Mouse (Mus musculus): ENCODE results near the gene Pttg1ip. TPM values are rescaled to one million over a fixed set of nuclear protein-coding genes. Genes with fewer than 3 reads are reported as not detected.

Pttg1ip gene
- 210 and 216 TPM in 2 replicates for polyA plus RNA-seq (2015; fragmentation: Nextera tagmentation; extraction: Ambion mirVana)

- 0 out of 2 replicates have a peak, but pooled peaks cover 4% of the 10 kb centered on the region for H3K36me3 ChIP-seq (ENCODE audit: insufficient read depth, low read length)
- no peaks in the 10 kb centered on the region for H3K27me3 ChIP-seq (ENCODE audit: insufficient read depth, low read length)
- peak within 1 kb of the TSS; percentile 75 for H3K4me3 ChIP-seq (replicated peaks; ENCODE audit: low read depth, low read length)
- H3K4me2 ChIP-seq (ENCODE audit: low read length), result peak within 1 kb of the TSS; percentile 85
- H3K4me1 ChIP-seq (replicated peaks; ENCODE audit: insufficient read depth, low read length), result peaks cover 21% of the 10 kb centered on the region; the same call in 1 of the 2 replicates
- TF ChIP-seq CTCF (IDR thresholded peaks at IDR 0.05; ENCODE audit: low read depth), result no peak
- ATAC-seq (replicated peaks; ENCODE audit: low FRiP score, low read depth), result peak; percentile 91
- no peaks in the 10 kb centered on the region for H3K9me3 ChIP-seq (replicated peaks; ENCODE audit: low read length)
- H3K9ac ChIP-seq (ENCODE audit: low read depth, low read length), result peak within 1 kb of the TSS; percentile 85
- peak within 1 kb of the TSS; percentile 97 for H3K27ac ChIP-seq
- peak; percentile 100 for DNase-seq (ENCODE audit: low spot score)
- WGBS, result under 1% methylated on average over 64 of the region's 64 CpGs
These were observed at the start of gene Pttg1ip for GRCm38 (mm10) chr10:77581408-77582284. Gene Pttg1ip, plus strand, starts transcription at chr10:77581720.

- 84% methylated on average over 1 of the region's 1 CpGs for WGBS
- no peak for TF ChIP-seq CTCF (IDR thresholded peaks at IDR 0.05; ENCODE audit: low read depth)
- no peak for ATAC-seq (replicated peaks; ENCODE audit: low FRiP score, low read depth)
These were observed 49.5 kb upstream of the Pttg1ip start for GRCm38 (mm10) chr10:77532020-77532413.

GRCm38 (mm10) chr10:77536727-77537126, 44.8 kb upstream of the Pttg1ip start:
- WGBS, result 50% methylated on average over 8 of the region's 8 CpGs
- DNase-seq (ENCODE audit: low spot score), result no peak
- no peak overlapping the region for H3K27ac ChIP-seq
- H3K9me3 ChIP-seq (replicated peaks; ENCODE audit: low read length), result no peaks in the 10 kb centered on the region
- H3K4me1 ChIP-seq (replicated peaks; ENCODE audit: insufficient read depth, low read length), result no peaks in the 10 kb centered on the region
- no peak overlapping the region for H3K4me2 ChIP-seq (ENCODE audit: low read length)
- no peaks in the 10 kb centered on the region for H3K36me3 ChIP-seq (ENCODE audit: insufficient read depth, low read length)
- ATAC-seq (replicated peaks; ENCODE audit: low FRiP score, low read depth), result no peak
- H3K9ac ChIP-seq (ENCODE audit: low read depth, low read length), result no peak overlapping the region
- no peak for TF ChIP-seq CTCF (IDR thresholded peaks at IDR 0.05; ENCODE audit: low read depth)
- no peaks in the 10 kb centered on the region for H3K27me3 ChIP-seq (ENCODE audit: insufficient read depth, low read length)
- no peak overlapping the region for H3K4me3 ChIP-seq (replicated peaks; ENCODE audit: low read depth, low read length)

More at GRCm38 (mm10) chr10:77532020-77532413, 49.5 kb upstream of the Pttg1ip start:
- no peak overlapping the region for H3K4me2 ChIP-seq (ENCODE audit: low read length)
- no peaks in the 10 kb centered on the region for H3K9me3 ChIP-seq (replicated peaks; ENCODE audit: low read length)
- no peaks in the 10 kb centered on the region for H3K27me3 ChIP-seq (ENCODE audit: insufficient read depth, low read length)
- no peaks in the 10 kb centered on the region for H3K4me1 ChIP-seq (replicated peaks; ENCODE audit: insufficient read depth, low read length)
- H3K36me3 ChIP-seq (ENCODE audit: insufficient read depth, low read length), result no peaks in the 10 kb centered on the region
- no peak for DNase-seq (ENCODE audit: low spot score)
- H3K4me3 ChIP-seq (replicated peaks; ENCODE audit: low read depth, low read length), result no peak overlapping the region
- no peak overlapping the region for H3K9ac ChIP-seq (ENCODE audit: low read depth, low read length)
- H3K27ac ChIP-seq, result no peak overlapping the region

DNA sequence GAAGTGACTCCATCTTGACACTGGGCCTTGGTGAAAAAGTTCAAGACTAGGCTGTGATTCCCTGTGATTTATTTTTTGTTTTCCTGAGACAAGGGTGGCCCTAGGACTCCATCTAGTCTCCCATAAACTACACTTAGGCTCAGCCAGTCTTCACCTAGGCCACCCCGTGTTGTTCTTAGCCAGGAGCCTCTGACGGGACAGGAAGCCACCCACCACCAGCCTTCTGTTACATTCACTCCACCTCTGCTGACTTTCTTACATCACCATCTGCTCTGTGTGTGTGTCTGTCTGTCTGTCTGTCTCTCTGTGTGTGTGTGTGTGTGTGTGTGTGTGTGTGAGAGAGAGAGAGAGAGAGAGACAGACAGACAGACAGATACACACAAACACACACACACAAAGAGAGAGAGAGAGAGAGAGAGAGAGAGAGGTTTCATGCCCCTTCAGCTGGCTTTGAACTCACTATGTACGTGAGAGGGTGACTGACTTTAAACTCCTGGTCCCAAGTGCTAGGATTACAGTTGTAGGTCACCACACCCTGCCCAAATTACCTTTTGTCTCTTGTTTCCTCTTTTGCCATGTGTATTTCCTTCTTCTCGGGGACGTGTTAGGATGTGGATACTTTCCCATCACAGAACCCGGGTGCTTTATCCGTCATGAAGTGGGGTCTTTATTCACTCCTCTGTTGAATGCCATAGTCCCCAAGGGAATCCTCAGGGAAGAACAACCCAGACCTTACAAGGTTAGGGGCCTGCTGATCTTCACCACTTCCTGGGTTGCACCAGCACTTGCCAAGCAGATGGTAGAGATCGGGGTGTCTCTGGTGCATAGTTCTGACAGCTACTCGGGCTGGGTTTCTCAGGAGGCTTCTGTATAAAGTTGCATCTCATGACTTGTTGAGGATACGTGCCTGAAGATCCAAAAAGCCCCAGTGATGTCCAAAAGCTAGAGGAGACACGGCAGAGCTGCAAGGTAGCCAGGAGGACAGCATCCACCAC, 44.0 kb upstream of the Pttg1ip start:
- Histone ChIP-seq H3K9ac (ENCODE audit: low read depth, low read length) (no peak overlapping the region), H3K27me3 (ENCODE audit: insufficient read depth, low read length) (no peaks in the 10 kb centered on the region), H3K4me1 (replicated peaks; ENCODE audit: insufficient read depth, low read length) (no peaks in the 10 kb centered on the region), H3K4me2 (ENCODE audit: low read length) (no peak overlapping the region), H3K9me3 (replicated peaks; ENCODE audit: low read length) (no peaks in the 10 kb centered on the region), H3K36me3 (ENCODE audit: insufficient read depth, low read length) (no peaks in the 10 kb centered on the region), H3K27ac (no peak overlapping the region), H3K4me3 (replicated peaks; ENCODE audit: low read depth, low read length) (no peak overlapping the region)
- no peak for DNase-seq (ENCODE audit: low spot score)
- no peak for TF ChIP-seq CTCF (IDR thresholded peaks at IDR 0.05; ENCODE audit: low read depth)
- ATAC-seq (replicated peaks; ENCODE audit: low FRiP score, low read depth), result no peak
- WGBS, result 77% methylated on average over 11 of the region's 11 CpGs

DNA sequence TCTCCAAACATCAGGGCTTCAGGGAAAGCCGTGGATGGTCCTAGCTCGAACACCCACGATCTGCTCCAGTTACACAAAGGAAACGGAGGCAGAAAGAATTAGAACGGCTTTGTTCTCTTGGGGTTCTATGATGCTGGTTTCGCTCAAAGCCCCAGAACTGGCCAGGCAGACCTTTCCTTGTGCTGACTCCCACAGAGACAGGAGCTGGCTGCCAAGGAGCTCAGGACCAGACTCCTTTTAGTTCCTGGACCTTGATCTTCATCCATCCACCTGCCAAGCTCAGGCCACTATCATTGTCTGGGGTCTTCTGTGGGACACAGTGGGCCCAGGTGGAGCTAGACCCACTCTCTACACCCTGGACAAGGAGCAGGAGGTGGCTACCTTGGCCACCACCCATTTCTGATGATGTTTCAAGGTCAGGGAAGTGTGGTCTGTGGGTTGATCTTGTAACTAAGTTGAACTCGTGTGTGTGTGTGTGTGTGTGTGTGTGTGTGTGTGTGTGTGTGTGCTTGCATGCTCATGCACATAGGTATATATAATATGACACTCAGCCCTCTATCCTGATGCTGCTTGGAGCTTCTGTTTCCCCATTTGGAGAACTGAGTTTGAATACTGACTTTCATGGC, 42.1 kb upstream of the Pttg1ip start:
- WGBS, result 76% methylated on average over 7 of the region's 7 CpGs
- H3K4me3 ChIP-seq (replicated peaks; ENCODE audit: low read depth, low read length), result no peak overlapping the region
- no peak for ATAC-seq (replicated peaks; ENCODE audit: low FRiP score, low read depth)
- H3K27ac ChIP-seq, result no peak overlapping the region
- no peaks in the 10 kb centered on the region for H3K36me3 ChIP-seq (ENCODE audit: insufficient read depth, low read length)
- no peaks in the 10 kb centered on the region for H3K4me1 ChIP-seq (replicated peaks; ENCODE audit: insufficient read depth, low read length)
- H3K9me3 ChIP-seq (replicated peaks; ENCODE audit: low read length), result no peaks in the 10 kb centered on the region
- no peak for TF ChIP-seq CTCF (IDR thresholded peaks at IDR 0.05; ENCODE audit: low read depth)
- H3K9ac ChIP-seq (ENCODE audit: low read depth, low read length), result no peak overlapping the region
- DNase-seq (ENCODE audit: low spot score), result no peak
- H3K27me3 ChIP-seq (ENCODE audit: insufficient read depth, low read length), result no peaks in the 10 kb centered on the region
- no peak overlapping the region for H3K4me2 ChIP-seq (ENCODE audit: low read length)

All from kidney, postnatal 0 days (tissue).